Mouse (Mus musculus): ENCODE measurements around the gene Nadk2. TPM values are rescaled to one million over a fixed set of nuclear protein-coding genes. Genes with fewer than 3 reads are reported as not detected.

Gene Nadk2
- polyA plus RNA-seq, 1 experiment from 2014 or later = 37.3 TPM

DNA sequence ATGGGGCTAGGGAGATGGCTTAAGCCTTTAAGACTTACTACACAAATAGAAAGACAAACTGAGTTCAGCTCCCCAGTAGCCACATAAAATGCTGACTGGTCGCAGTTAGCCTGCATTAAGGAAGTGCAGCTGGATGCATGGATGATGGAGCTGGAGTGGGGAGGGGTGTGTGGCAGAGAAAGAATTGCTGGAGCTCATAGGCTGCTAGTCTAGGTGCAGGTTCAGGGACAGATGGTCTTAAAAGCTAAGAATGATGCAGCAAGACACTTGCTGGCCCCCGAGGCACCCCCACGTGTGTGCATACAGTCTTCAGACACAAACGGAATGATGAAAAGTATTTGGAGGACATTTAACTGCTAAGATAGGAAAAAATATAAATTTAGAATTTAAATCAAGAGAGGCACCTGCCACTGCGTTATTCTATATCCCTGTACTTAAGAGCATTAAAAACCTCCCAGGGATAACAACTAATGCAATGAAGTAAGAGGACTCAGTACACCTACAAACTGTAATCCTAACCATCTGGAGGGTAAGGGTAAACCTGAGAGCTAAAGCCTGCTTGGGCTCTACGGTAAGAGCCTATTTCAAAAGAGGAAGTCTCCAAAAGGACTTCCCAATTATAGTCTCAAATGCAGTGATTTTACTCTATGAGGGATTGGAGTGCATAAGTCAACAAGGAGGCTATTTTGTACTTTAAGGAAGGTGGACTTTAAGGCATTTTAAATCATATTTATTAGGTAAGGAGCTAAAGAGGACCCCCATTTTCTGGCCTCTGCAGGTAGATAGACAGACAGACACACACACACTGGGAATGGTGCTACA, 39.7 kb downstream of the Nadk2 start:
- Histone ChIP-seq H3K27me3 (replicated peaks; ENCODE audit: control insufficient read depth, insufficient read depth, low read length) (no peaks in the 10 kb centered on the region), H3K4me3 (ENCODE audit: low read depth, low read length) (no peak overlapping the region), H3K4me1 (replicated peaks; ENCODE audit: control insufficient read depth, insufficient read depth, low read length) (no peaks in the 10 kb centered on the region), H3K9ac (ENCODE audit: low read depth, low read length) (no peak overlapping the region), H3K27ac (ENCODE audit: low read depth, low read length) (no peak overlapping the region), H3K9me3 (ENCODE audit: control insufficient read depth) (no peaks in the 10 kb centered on the region), H3K36me3 (ENCODE audit: control insufficient read depth, insufficient read depth) (peaks cover 36% of the 10 kb centered on the region), H3K4me2 (replicated peaks; ENCODE audit: low read depth) (no peak overlapping the region)
- no peak for TF ChIP-seq CTCF (IDR thresholded peaks at IDR 0.05; ENCODE audit: low read depth)
- ATAC-seq = no peak
- WGBS = 84% methylated on average over 6 of the region's 6 CpGs

DNA sequence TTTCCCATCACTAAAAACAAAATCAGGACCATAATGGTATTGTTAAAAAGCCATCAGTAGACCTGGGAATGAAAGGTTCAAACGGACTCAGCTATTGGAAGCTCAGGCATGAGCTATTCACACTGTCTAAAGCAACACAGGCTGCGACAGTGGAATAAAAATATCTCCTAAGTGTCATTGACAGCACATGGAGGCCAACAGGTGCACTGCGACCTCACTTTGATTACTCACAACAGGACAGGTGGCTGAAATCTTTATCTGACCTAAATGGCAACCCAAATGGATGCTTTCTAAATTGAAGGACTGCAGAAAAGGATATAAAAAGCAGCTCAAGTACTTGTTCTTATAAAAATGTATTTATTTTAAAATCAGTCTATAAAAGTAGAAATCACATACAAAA, 40.6 kb downstream of the Nadk2 start:
- no peaks in the 10 kb centered on the region for H3K27me3 ChIP-seq (replicated peaks; ENCODE audit: control insufficient read depth, insufficient read depth, low read length)
- no peak overlapping the region for H3K9ac ChIP-seq (ENCODE audit: low read depth, low read length)
- no peak for TF ChIP-seq CTCF (IDR thresholded peaks at IDR 0.05; ENCODE audit: low read depth)
- ATAC-seq = no peak
- H3K27ac ChIP-seq (ENCODE audit: low read depth, low read length) = no peak overlapping the region
- no peaks in the 10 kb centered on the region for H3K9me3 ChIP-seq (ENCODE audit: control insufficient read depth)
- no peak overlapping the region for H3K4me3 ChIP-seq (ENCODE audit: low read depth, low read length)
- peaks cover 39% of the 10 kb centered on the region for H3K36me3 ChIP-seq (ENCODE audit: control insufficient read depth, insufficient read depth)
- no peaks in the 10 kb centered on the region for H3K4me1 ChIP-seq (replicated peaks; ENCODE audit: control insufficient read depth, insufficient read depth, low read length)
- no peak overlapping the region for H3K4me2 ChIP-seq (replicated peaks; ENCODE audit: low read depth)
- WGBS = 78% methylated on average over 3 of the region's 3 CpGs

DNA sequence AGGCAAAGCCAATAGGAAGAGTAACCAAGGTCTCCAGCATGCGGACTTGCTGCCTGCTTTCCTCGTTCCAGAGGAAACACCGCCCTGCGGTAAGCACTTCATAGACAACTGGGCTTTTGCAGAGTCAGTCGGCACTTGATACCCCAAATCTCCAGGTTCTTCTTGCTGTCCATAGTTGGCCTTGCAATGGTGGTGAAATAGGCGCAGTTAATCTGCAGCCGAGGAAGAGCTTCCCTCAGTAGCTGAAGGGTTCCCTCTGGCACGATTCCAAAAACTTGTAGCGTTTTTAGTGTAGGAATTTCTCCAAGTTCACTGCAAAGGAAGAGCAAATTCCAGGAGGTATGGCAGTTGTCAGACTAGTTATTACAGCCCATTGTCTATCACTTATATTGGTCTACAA, 42.5 kb downstream of the Nadk2 start:
- Histone ChIP-seq H3K4me1 (replicated peaks; ENCODE audit: control insufficient read depth, insufficient read depth, low read length) (no peaks in the 10 kb centered on the region), H3K9me3 (ENCODE audit: control insufficient read depth) (no peaks in the 10 kb centered on the region), H3K4me2 (replicated peaks; ENCODE audit: low read depth) (no peak overlapping the region), H3K27me3 (replicated peaks; ENCODE audit: control insufficient read depth, insufficient read depth, low read length) (no peaks in the 10 kb centered on the region), H3K27ac (ENCODE audit: low read depth, low read length) (no peak overlapping the region; the same call in 1 of the 2 replicates), H3K4me3 (ENCODE audit: low read depth, low read length) (no peak overlapping the region), H3K36me3 (ENCODE audit: control insufficient read depth, insufficient read depth) (peaks cover 40% of the 10 kb centered on the region), H3K9ac (ENCODE audit: low read depth, low read length) (no peak overlapping the region)
- no peak for TF ChIP-seq CTCF (IDR thresholded peaks at IDR 0.05; ENCODE audit: low read depth)
- no peak for ATAC-seq
- 62% methylated on average over 9 of the region's 9 CpGs for WGBS

DNA sequence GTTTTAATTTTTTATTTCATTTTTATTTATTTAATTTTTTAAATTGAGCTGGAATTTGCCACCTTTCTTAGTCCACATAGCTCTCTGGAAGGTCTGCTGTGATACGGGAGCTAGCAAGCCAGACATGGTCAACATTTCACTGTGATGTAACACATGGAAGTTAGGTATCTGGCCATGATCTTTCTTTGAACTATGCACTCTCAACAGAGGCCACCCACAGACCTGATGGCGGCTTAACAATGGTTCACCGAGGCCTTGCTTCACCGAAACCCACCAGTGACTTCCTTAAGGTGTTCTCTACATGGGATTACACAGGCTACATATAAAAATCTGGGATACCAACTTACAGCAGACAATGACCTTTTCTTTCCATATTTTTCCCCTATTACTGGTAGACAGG, 43.1 kb downstream of the Nadk2 start:
- 0 out of 2 replicates have a peak, but pooled peaks have one; percentile 21 for ATAC-seq
- peaks cover 45% of the 10 kb centered on the region for H3K36me3 ChIP-seq (ENCODE audit: control insufficient read depth, insufficient read depth)

DNA sequence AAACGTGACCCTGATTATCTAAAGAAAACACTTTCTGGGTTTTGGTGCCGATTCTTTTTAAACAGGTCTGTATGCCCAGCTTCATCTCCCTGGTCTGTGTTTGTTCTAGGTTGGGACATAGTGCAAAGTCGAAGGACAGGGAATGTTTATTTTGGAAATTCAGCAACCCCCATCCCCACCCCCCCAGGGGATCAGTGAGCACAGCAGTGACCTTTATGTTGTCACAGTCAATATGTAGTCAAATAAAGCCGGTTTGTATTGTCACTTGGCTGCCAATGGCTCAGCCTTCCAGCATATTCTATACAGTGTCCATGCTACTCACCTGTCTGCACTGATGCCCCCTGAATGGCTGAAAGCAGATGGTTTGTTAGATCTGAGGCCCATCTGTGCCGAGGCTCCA, 43.5 kb downstream of the Nadk2 start:
- no peak for TF ChIP-seq CTCF (IDR thresholded peaks at IDR 0.05; ENCODE audit: low read depth)
- Histone ChIP-seq H3K27ac (ENCODE audit: low read depth, low read length) (no peak overlapping the region; the same call in 1 of the 2 replicates), H3K9ac (ENCODE audit: low read depth, low read length) (no peak overlapping the region), H3K4me3 (ENCODE audit: low read depth, low read length) (no peak overlapping the region), H3K4me1 (replicated peaks; ENCODE audit: control insufficient read depth, insufficient read depth, low read length) (no peaks in the 10 kb centered on the region), H3K27me3 (replicated peaks; ENCODE audit: control insufficient read depth, insufficient read depth, low read length) (no peaks in the 10 kb centered on the region), H3K36me3 (ENCODE audit: control insufficient read depth, insufficient read depth) (peaks cover 47% of the 10 kb centered on the region), H3K9me3 (ENCODE audit: control insufficient read depth) (no peaks in the 10 kb centered on the region), H3K4me2 (replicated peaks; ENCODE audit: low read depth) (no peak overlapping the region)
- WGBS = 31% methylated on average over 5 of the region's 5 CpGs
- ATAC-seq = no peak

More for the DNA sequence above, 43.1 kb downstream of the Nadk2 start:
- H3K4me1 ChIP-seq (replicated peaks; ENCODE audit: control insufficient read depth, insufficient read depth, low read length) = no peaks in the 10 kb centered on the region
- WGBS = 47% methylated on average over 4 of the region's 4 CpGs
- no peak overlapping the region for H3K27ac ChIP-seq (ENCODE audit: low read depth, low read length)
- no peaks in the 10 kb centered on the region for H3K27me3 ChIP-seq (replicated peaks; ENCODE audit: control insufficient read depth, insufficient read depth, low read length)
- H3K9me3 ChIP-seq (ENCODE audit: control insufficient read depth) = no peaks in the 10 kb centered on the region
- no peak overlapping the region for H3K4me3 ChIP-seq (ENCODE audit: low read depth, low read length)
- no peak overlapping the region for H3K4me2 ChIP-seq (replicated peaks; ENCODE audit: low read depth)
- no peak overlapping the region for H3K9ac ChIP-seq (ENCODE audit: low read depth, low read length)
- TF ChIP-seq CTCF (IDR thresholded peaks at IDR 0.05; ENCODE audit: low read depth) = no peak

DNA sequence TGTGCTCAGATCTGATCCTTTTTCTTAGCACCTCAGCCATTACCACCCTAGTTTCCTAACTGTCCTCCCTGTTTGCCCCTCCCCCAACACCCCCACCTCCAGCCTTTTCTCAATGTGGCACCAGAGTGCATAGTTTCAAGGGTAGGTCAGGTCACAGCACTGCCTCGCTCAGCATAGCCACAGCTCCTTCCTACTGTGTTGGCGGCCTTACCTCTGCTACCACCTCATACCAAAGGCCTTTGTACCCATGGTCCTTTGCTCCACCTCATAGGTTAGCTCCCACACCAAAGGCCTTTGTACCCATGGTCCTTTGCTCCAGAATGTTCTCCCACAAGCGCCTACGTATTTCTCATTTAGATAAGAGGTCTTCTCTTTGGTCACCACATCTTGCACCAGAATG, 47.8 kb downstream of the Nadk2 start:
- peaks cover 63% of the 10 kb centered on the region for H3K36me3 ChIP-seq (ENCODE audit: control insufficient read depth, insufficient read depth)

More for the DNA sequence above, 47.8 kb downstream of the Nadk2 start:
- Histone ChIP-seq H3K27me3 (replicated peaks; ENCODE audit: control insufficient read depth, insufficient read depth, low read length) (no peaks in the 10 kb centered on the region), H3K4me3 (ENCODE audit: low read depth, low read length) (no peak overlapping the region), H3K4me2 (replicated peaks; ENCODE audit: low read depth) (no peak overlapping the region), H3K4me1 (replicated peaks; ENCODE audit: control insufficient read depth, insufficient read depth, low read length) (no peaks in the 10 kb centered on the region), H3K9me3 (ENCODE audit: control insufficient read depth) (no peaks in the 10 kb centered on the region), H3K27ac (ENCODE audit: low read depth, low read length) (no peak overlapping the region), H3K9ac (ENCODE audit: low read depth, low read length) (no peak overlapping the region)
- 0 out of 2 replicates have a peak, but pooled peaks have one; percentile 23 for ATAC-seq
- 82% methylated on average over 4 of the region's 4 CpGs for WGBS
- TF ChIP-seq CTCF (IDR thresholded peaks at IDR 0.05; ENCODE audit: low read depth) = no peak

Measured in intestine, postnatal 0 days (tissue).